Mouse (Mus musculus) midbrain, embryonic 12.5 days (tissue): ENCODE data around the gene Gm13539. TPM values are rescaled to one million over a fixed set of nuclear protein-coding genes. Genes with fewer than 3 reads are reported as not detected.
"Not testable (repeated sequence)": the region's sequence is repeated elsewhere in the genome, so short reads cannot be mapped to it uniquely, and the experiment has no call there.

Experiments
- ATAC-seq: fragments of 200-750 bp; cut with Nextera tagmentation; 2 replicates; pipeline ENCODE4 v1.8.0; 2017; ENCODE audit warnings: low read depth, moderate TSS enrichment, moderate library complexity; ENCODE audit not compliant: low FRiP score
- H3K27ac ChIP-seq: fragments of 300-500 bp; sonication (generic); replicated peaks from 2 replicates; pipeline ENCODE4 v1.5.1; 2016; ENCODE audit warnings: mild to moderate bottlenecking
- H3K27me3 ChIP-seq: fragments of 300-500 bp; sonication (generic); 2 replicates; pipeline ENCODE4 v1.6.1; 2016; ENCODE audit warnings: mild to moderate bottlenecking
- H3K36me3 ChIP-seq: fragments of 300-500 bp; sonication (generic); 2 replicates; pipeline ENCODE4 v1.6.1; 2016
- H3K4me1 ChIP-seq: fragments of 300-500 bp; sonication (generic); 2 replicates; pipeline ENCODE4 v1.6.1; 2016
- H3K4me2 ChIP-seq: fragments of 300-500 bp; sonication (generic); replicated peaks from 2 replicates; pipeline ENCODE4 v1.6.1; 2016; ENCODE audit warnings: mild to moderate bottlenecking, moderate library complexity
- H3K4me3 ChIP-seq: fragments of 300-500 bp; sonication (generic); 2 replicates; pipeline ENCODE4 v1.5.1; 2016; ENCODE audit warnings: mild to moderate bottlenecking
- H3K9ac ChIP-seq: fragments of 300-500 bp; sonication (generic); replicated peaks from 2 replicates; pipeline ENCODE4 v1.6.1; 2016; ENCODE audit warnings: mild to moderate bottlenecking, moderate library complexity
- H3K9me3 ChIP-seq: fragments of 300-500 bp; sonication (generic); 2 replicates; pipeline ENCODE4 v1.6.1; 2016; ENCODE audit warnings: mild to moderate bottlenecking
- WGBS: fragments of 180-500 bp; shearing (Covaris S2); methylation state at CpG from one replicate; pipeline ENCODE4 v1.1.7; 2016; 5-methylcytosine and 5-hydroxymethylcytosine counted together
- polyA plus RNA-seq: library from polyadenylated mRNA; unstranded; fragments of >200 nt; fragmentation: Nextera tagmentation; extraction: Ambion mirVana; gene quantifications from 2 replicates; pipeline ENCODE4 v1.2.1, GENCODE M21; 2016

Gene Gm13539
- polyA plus RNA-seq: not detected in 2 replicates

DNA sequence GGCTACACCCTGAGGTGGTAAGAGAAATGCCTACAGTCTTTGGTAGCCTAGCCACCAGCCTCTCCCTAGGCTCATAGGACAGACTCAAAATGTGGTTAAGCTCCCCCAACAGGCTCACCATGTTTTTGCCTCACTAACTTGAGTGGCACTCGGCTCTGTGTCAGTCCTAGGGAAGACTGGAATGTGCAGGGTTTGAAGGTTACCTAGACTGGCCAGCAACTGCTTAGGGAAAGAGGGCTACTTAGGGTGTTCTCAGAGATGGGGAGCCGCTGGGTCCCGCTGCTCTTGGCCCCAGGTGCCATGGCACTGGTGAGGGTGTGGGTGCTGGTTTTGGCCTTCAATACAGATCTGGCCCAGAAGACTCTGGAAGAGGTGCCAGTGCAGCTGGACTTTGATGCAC, at the start of gene Gm13539:
Gm13539 (plus strand) TSS at position 301 of the 400 bp plus-strand sequence.
- WGBS: 83% methylated on average over 3 of the region's 3 CpGs
- no peak within 1 kb of the TSS for H3K27ac ChIP-seq
- no peak within 1 kb of the TSS for H3K4me3 ChIP-seq
- no peak for ATAC-seq
- H3K36me3 ChIP-seq: no peaks in the 10 kb centered on the region
- no peak within 1 kb of the TSS for H3K4me2 ChIP-seq
- H3K9me3 ChIP-seq: no peaks in the 10 kb centered on the region
- no peaks in the 10 kb centered on the region for H3K27me3 ChIP-seq
- H3K4me1 ChIP-seq: no peaks in the 10 kb centered on the region; the same call in 1 of the 2 replicates
- H3K9ac ChIP-seq: no peak within 1 kb of the TSS

DNA sequence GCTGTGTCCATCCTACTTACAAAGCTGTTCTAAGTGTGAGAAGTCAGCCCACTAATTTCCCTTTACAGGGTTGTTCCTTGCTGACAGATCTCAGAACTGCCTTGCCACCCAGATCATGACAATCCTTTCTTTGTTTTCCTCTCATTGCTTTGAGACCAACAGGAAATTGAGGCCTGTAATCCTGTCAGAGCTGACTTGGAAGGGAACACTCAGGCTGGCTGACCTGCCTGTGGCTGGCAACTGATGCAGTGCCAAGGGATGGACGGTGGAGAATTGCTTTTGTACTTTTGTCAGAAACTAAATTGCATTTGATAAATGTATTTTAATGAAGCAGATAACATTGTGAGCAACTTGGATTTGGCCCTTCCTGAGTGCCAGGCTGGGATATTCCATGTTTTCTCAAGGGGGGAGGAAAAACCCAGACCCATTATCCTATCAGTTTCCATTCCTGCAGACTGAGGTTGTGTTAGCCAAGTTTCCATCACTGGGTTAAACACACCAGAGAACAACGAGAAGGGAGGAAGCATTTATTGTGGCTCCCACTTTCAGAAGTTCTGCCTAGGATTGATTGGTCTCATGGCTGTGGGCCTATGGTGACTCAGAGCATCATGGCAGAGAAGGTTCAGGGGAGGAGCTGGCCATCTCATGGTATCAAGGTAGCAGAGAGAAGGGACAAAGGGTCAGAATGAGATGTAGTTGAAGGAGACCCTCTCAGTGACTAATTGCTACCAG, 48.7 kb upstream of the Gm13539 start:
- ATAC-seq: no peak
- Histone ChIP-seq H3K4me1 (no peaks in the 10 kb centered on the region), H3K9ac (no peak overlapping the region), H3K27me3 (no peaks in the 10 kb centered on the region), H3K9me3 (0 out of 2 replicates have a peak, but pooled peaks cover 8% of the 10 kb centered on the region), H3K4me3 (no peak overlapping the region), H3K27ac (no peak overlapping the region), H3K4me2 (no peak overlapping the region), H3K36me3 (no peaks in the 10 kb centered on the region)
- WGBS: 74% methylated on average over 2 of the region's 2 CpGs

DNA sequence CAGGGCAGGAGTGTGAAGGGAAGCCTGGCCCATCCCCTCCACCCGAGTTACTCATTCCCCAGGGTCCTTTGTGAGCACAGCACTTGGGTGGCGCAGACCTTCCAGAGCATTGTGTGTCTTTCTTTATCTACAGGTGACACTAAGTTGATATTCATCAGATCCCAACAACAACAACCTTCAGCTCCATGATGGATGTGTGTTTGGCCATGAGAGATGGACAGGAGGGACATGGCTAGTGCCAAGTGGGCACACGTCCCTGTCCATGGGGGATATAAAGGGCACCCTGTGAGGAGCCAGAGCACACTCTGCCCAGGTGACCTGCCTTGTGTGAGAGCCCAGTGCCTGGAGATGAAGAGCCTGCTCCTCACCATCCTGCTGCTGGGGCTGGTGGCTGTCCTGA, 45.3 kb upstream of the Gm13539 start, which contains the start of gene Obp2b:
Obp2b (plus strand) TSS at position 301 of the 400 bp plus-strand sequence.
- H3K4me2 ChIP-seq, H3K36me3 ChIP-seq, H3K4me3 ChIP-seq, H3K27me3 ChIP-seq, ATAC-seq, H3K9ac ChIP-seq, H3K4me1 ChIP-seq, H3K9me3 ChIP-seq, H3K27ac ChIP-seq: not testable (repeated sequence)
- WGBS: 84% methylated on average over 3 of the region's 3 CpGs

DNA sequence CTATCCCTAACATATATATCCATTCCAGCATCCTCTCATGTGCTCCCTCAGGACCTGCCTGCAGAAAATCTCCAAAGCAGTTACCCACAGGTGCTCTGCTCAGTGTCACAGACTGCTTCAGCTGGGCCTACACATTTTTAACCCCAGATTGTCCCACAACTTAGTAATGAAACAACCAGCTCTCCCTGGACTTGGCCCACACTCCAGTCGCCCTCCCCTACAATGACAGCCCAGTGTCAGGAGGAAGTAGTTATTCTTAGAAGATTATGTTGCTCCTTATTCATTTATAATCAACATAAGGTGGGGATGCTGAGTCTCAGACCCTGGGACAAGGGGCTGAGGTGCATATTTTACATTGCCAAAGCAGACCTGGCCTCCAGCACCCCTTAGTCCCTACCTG, 40.4 kb upstream of the Gm13539 start:
- Histone ChIP-seq H3K36me3 (no peaks in the 10 kb centered on the region), H3K27ac (no peak overlapping the region), H3K4me1 (no peaks in the 10 kb centered on the region), H3K9ac (no peak overlapping the region), H3K4me2 (no peak overlapping the region), H3K9me3 (no peaks in the 10 kb centered on the region), H3K4me3 (no peak overlapping the region), H3K27me3 (no peaks in the 10 kb centered on the region)
- ATAC-seq: no peak
- 79% methylated on average over 1 of the region's 1 CpGs for WGBS

DNA sequence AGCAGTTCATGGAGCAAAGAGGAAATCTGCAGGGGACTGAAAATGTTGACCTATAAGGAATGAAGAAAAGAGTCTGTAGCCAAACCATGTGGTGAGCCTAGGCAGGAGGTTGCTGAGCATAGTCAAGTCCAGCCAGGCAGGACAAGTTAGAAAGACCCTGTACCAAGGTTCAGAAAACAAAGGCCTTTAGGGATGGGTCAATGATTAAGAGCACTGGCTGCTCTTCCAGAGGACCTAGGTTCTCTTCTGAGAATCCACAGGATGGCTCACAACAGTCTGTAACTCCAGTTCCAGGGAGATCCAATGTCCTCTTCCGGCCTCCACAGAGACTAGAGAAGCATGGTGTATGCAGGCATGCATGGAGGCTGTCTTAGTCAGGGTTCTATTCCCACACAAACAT, 27.9 kb upstream of the Gm13539 start:
- no peak overlapping the region for H3K4me2 ChIP-seq
- 0 out of 2 replicates have a peak, but pooled peaks cover 3% of the 10 kb centered on the region for H3K9me3 ChIP-seq
- no peak overlapping the region for H3K27ac ChIP-seq
- 100% methylated on average over 1 of the region's 1 CpGs for WGBS
- no peaks in the 10 kb centered on the region for H3K4me1 ChIP-seq
- no peaks in the 10 kb centered on the region for H3K27me3 ChIP-seq
- no peak overlapping the region for H3K4me3 ChIP-seq
- H3K36me3 ChIP-seq: no peaks in the 10 kb centered on the region
- no peak overlapping the region for H3K9ac ChIP-seq
- no peak for ATAC-seq

DNA sequence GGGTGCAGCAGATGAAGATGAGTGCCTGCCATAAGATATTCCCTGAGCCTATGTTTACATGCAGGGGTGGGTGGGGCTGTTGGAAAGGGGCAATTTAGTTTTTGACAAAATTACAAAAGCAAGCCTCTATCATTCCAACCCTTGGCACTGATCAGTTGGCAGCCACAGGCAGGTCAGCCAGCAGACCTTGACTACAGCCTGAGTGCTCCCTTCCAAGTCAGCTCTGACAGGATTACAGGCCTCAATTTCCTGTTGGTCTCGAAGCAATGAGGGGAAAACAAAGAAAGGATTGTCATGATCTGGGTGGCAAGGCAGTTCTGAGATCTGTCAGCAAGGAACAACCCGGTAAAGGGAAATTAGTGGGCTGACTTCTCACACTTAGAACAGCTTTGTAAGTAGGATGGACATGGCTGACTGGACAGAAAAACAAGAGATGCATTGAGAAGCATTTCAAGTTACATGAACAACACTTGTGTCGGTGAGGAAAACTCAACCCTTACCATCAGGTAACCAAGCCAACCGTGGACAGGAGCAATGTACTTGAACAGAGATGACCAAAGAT, 23.9 kb upstream of the Gm13539 start:
- Histone ChIP-seq H3K9ac (no peak overlapping the region), H3K36me3 (no peaks in the 10 kb centered on the region), H3K27me3 (no peaks in the 10 kb centered on the region), H3K4me2 (no peak overlapping the region), H3K27ac (no peak overlapping the region), H3K4me3 (no peak overlapping the region), H3K9me3 (0 out of 2 replicates have a peak, but pooled peaks cover 3% of the 10 kb centered on the region), H3K4me1 (no peaks in the 10 kb centered on the region)
- ATAC-seq: no peak
- 50% methylated on average over 4 of the region's 4 CpGs for WGBS

DNA sequence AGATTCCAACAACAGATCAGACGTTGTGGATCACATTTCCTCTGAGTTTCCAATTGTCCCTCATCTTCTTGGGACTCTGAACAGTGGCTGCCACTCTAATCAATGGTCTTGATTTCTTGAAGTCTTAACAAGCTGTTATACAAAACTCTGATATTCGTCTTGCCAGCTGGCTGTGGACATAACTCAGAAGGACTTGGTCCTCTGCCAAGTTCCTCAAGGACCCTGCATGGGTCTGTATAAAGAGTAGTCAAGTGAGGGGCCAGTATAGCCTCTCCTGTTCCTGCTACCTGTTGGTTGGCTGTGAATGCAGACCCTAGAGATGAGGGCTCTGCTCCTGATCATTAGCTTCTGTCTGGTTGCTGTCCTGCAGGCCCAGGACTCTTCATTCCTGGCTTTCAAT, 16.8 kb upstream of the Gm13539 start, which contains the start of gene Lcn3:
Lcn3 (plus strand) TSS at position 301 of the 400 bp plus-strand sequence.
- Histone ChIP-seq H3K4me2 (no peak within 1 kb of the TSS), H3K4me3 (no peak within 1 kb of the TSS), H3K9ac (no peak within 1 kb of the TSS), H3K27me3 (no peaks in the 10 kb centered on the region; the same call in 1 of the 2 replicates), H3K4me1 (no peaks in the 10 kb centered on the region), H3K36me3 (no peaks in the 10 kb centered on the region), H3K9me3 (no peaks in the 10 kb centered on the region), H3K27ac (no peak within 1 kb of the TSS)
- no peak for ATAC-seq
- WGBS: 47% methylated on average over 2 of the region's 2 CpGs

DNA sequence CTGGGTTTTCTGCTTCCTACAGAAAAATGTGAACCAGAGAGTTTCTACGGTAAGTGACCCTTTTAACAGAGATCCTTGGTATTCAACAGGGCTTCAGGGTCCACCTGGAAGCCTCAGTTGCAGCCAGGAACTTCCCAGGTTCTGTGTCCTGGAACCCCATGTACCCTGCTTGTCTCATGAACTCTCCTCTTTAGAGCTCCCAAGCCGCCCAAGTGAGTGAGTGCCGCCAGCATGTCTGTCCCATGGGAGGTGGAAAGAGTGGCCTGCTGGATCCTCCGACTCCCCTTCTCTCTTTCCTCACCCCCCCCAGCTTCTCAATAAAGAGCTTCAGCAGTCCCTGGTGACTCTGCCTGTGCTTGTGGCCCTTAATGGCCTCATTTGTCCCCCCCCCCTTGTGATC, 14.3 kb upstream of the Gm13539 start:
- Histone ChIP-seq H3K9ac (no peak overlapping the region), H3K4me3 (no peak overlapping the region), H3K27me3 (no peaks in the 10 kb centered on the region; the same call in 1 of the 2 replicates), H3K9me3 (no peaks in the 10 kb centered on the region), H3K4me2 (no peak overlapping the region), H3K36me3 (no peaks in the 10 kb centered on the region), H3K27ac (no peak overlapping the region), H3K4me1 (no peaks in the 10 kb centered on the region)
- WGBS: 87% methylated on average over 4 of the region's 4 CpGs
- no peak for ATAC-seq

DNA sequence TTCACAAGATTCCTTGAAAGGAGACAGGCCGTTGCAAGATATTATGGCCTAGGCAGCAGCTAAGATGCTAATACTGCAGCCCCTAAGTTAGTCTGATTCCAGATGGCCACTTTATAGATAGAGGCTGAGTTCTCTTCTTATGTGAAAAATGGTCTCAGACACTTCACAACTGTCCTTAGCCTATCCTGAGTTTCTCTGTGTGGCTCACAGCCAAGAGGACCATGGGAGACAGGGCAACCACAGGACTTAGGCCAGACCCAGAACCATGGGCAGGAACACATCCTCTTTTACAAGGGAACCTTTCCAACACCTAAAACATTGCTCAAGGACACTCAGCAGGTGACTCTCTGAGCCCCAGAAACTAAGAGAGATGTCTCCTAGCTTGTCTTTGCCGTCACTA, 8.6 kb upstream of the Gm13539 start:
- no peaks in the 10 kb centered on the region; the same call in 1 of the 2 replicates for H3K27me3 ChIP-seq
- no peaks in the 10 kb centered on the region for H3K4me1 ChIP-seq
- H3K9ac ChIP-seq: no peak overlapping the region
- no peak overlapping the region for H3K4me3 ChIP-seq
- no peak for ATAC-seq
- H3K4me2 ChIP-seq: no peak overlapping the region
- WGBS: 86% methylated on average over 2 of the region's 2 CpGs
- H3K36me3 ChIP-seq: no peaks in the 10 kb centered on the region
- no peaks in the 10 kb centered on the region for H3K9me3 ChIP-seq
- H3K27ac ChIP-seq: no peak overlapping the region

DNA sequence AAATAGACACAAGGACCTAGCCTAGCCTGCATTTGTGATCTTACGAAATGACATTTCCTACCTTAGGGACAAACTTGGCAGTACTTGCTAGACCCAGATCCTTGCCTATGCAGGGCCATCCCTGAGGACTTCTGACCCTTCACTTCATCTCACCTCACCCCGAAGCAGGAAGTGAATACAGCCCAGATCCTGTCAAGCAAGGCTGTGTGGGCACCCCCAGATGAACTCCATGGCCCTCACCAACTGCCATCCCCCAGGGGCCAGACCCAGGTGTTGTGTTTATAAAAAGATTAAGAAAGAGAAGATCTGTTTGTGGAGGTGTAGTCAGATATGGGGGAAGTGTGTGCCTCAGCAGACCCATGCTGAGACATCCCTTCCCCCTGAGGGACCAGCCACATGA, 7.4 kb upstream of the Gm13539 start:
- Histone ChIP-seq H3K36me3 (no peaks in the 10 kb centered on the region), H3K27me3 (no peaks in the 10 kb centered on the region; the same call in 1 of the 2 replicates), H3K4me1 (no peaks in the 10 kb centered on the region), H3K9ac (no peak overlapping the region), H3K9me3 (no peaks in the 10 kb centered on the region), H3K4me2 (no peak overlapping the region), H3K27ac (no peak overlapping the region), H3K4me3 (no peak overlapping the region)
- ATAC-seq: no peak
- 69% methylated on average over 2 of the region's 2 CpGs for WGBS

DNA sequence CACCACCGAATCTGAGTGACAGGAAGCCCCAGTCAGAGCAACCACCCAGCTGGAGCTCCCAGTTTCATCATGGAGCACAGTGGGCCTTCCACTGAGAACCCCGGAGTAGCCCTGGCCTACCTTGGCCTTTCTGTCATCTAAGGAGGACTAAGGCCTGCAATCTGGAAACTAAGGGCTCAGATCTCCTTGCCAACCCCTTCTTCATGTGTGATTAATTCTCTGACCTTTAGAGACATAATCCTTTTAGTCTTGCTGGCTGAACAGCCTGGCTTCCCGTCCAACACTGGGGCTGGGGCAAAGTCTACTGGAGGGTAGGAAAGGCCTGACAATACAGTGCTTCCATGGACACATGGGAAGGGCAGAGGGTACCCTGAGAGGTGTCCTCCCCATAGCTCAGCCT, 6.1 kb upstream of the Gm13539 start:
- no peak for ATAC-seq
- WGBS: 43% methylated on average over 3 of the region's 3 CpGs
- H3K36me3 ChIP-seq: no peaks in the 10 kb centered on the region
- H3K27ac ChIP-seq: no peak overlapping the region
- no peak overlapping the region for H3K4me2 ChIP-seq
- no peaks in the 10 kb centered on the region for H3K27me3 ChIP-seq
- no peaks in the 10 kb centered on the region for H3K9me3 ChIP-seq
- no peak overlapping the region for H3K4me3 ChIP-seq
- H3K9ac ChIP-seq: no peak overlapping the region
- no peaks in the 10 kb centered on the region for H3K4me1 ChIP-seq

DNA sequence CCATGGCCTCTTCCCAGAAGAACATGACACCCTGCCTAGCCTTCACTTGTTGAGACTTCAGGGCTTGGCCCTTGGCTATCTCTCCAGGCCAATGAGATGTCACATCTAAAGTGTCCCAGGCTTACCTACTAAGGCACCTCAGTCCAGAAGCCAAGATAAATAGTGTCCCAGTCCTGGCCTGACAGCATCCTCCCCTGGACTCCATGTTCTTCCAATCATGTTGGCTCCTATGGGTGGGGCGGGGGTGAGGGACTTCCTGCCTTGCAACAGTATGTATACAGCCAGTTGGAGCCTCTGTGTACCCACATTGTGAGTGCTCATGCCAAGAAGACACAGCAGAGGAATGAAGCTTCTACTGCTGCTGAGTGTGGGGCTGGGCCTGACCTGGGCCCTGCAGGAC, 5.3 kb upstream of the Gm13539 start, which contains the start of gene Lcn11:
Lcn11 (plus strand) TSS at position 301 of the 400 bp plus-strand sequence.
- ATAC-seq: no peak
- 77% methylated on average over 1 of the region's 1 CpGs for WGBS

More for the DNA sequence above, 5.3 kb upstream of the Gm13539 start, which contains the start of gene Lcn11:
- H3K9me3 ChIP-seq: no peaks in the 10 kb centered on the region
- H3K4me2 ChIP-seq: no peak within 1 kb of the TSS
- no peaks in the 10 kb centered on the region for H3K4me1 ChIP-seq
- H3K27me3 ChIP-seq: no peaks in the 10 kb centered on the region
- no peak within 1 kb of the TSS for H3K27ac ChIP-seq
- H3K4me3 ChIP-seq: no peak within 1 kb of the TSS
- H3K9ac ChIP-seq: no peak within 1 kb of the TSS
- no peaks in the 10 kb centered on the region for H3K36me3 ChIP-seq
